Mouse (Mus musculus) testis, adult 2 months (tissue): Measurements from ENCODE around the gene Rab2b. TPM values are rescaled to one million over a fixed set of nuclear protein-coding genes. Genes with fewer than 3 reads are reported as not detected.

Source experiments
- H3K27ac ChIP-seq: fragments of 200-500 bp; 2 replicates; pipeline ENCODE4 v1.5.1; 2012; ENCODE audit warnings: low read depth, low read length; ENCODE audit not compliant: control insufficient read depth, insufficient read depth
- H3K27me3 ChIP-seq: fragments of 200-500 bp; 2 replicates; pipeline ENCODE4 v1.6.1; 2012; ENCODE audit warnings: mild to moderate bottlenecking, low read length, moderate library complexity; ENCODE audit not compliant: control insufficient read depth, insufficient read depth
- H3K36me3 ChIP-seq: fragments of 200-500 bp; 2 replicates; pipeline ENCODE4 v1.6.1; 2012; ENCODE audit warnings: mild to moderate bottlenecking, low read length; ENCODE audit not compliant: control insufficient read depth, insufficient read depth
- H3K4me1 ChIP-seq: fragments of 200-500 bp; 2 replicates; pipeline ENCODE4 v1.6.1; 2012; ENCODE audit warnings: low read length; ENCODE audit not compliant: control insufficient read depth, insufficient read depth
- H3K4me3 ChIP-seq: fragments of 200-500 bp; 2 replicates; pipeline ENCODE4 v1.5.1; 2012; ENCODE audit warnings: low read depth, mild to moderate bottlenecking, low read length, moderate library complexity, mixed read lengths; ENCODE audit not compliant: control insufficient read depth
- CTCF ChIP-seq: fragments of 200-500 bp; IDR thresholded peaks from 2 replicates; pipeline ENCODE4 v1.5.1; 2012; ENCODE audit warnings: low read depth, mild to moderate bottlenecking, inconsistent platforms, low read length, moderate library complexity; ENCODE audit not compliant: control insufficient read depth, insufficient read depth, insufficient replicate concordance
- POLR2A ChIP-seq: fragments of 200-500 bp; IDR thresholded peaks from 2 replicates; pipeline ENCODE4 v1.6.1; 2012; ENCODE audit warnings: low read depth, mild to moderate bottlenecking, inconsistent platforms, low read length, moderate library complexity; ENCODE audit not compliant: control insufficient read depth
- polyA plus RNA-seq: library from polyadenylated mRNA; depleted of rRNA; stranded (reverse); fragments of >200 nt; gene quantifications from 2 replicates; pipeline ENCODE4 v1.2.3, GENCODE M21; 2012; rRNA removed

Rab2b gene
- 16.5 and 20.0 TPM in 2 replicates for polyA plus RNA-seq

GRCm38 (mm10) chr14:52278932-52279746 is at the start of gene Rab2b, which contains the start of gene Tox4:
TSS of gene Rab2b (minus strand) at chr14:52279545.
TSS of gene Tox4 (plus strand) at chr14:52279146.
- H3K4me3 ChIP-seq, result peak within 1 kb of the TSS; percentile 96

GRCm38 (mm10) chr14:52327910-52328812 is 48.8 kb upstream of the Rab2b start, which contains the start of gene Sall2:
TSS of gene Sall2 (minus strand) at chr14:52328762.
- peak within 1 kb of the TSS; percentile 77 for H3K4me3 ChIP-seq
- peaks cover 8% of the 10 kb centered on the region for H3K4me1 ChIP-seq
- H3K36me3 ChIP-seq, result no peaks in the 10 kb centered on the region
- TF ChIP-seq CTCF (no peak), POLR2A (no peak)
- no peaks in the 10 kb centered on the region for H3K27me3 ChIP-seq
- H3K27ac ChIP-seq, result no peak within 1 kb of the TSS

More at GRCm38 (mm10) chr14:52278932-52279746, at the start of gene Rab2b, which contains the start of gene Tox4:
- TF ChIP-seq POLR2A (peak; percentile 95), CTCF (peak; percentile 99)
- Histone ChIP-seq H3K36me3 (no peaks in the 10 kb centered on the region; the same call in 1 of the 2 replicates), H3K27me3 (no peaks in the 10 kb centered on the region), H3K4me1 (peaks cover 6% of the 10 kb centered on the region), H3K27ac (peak within 1 kb of the TSS; percentile 95)

- Histone ChIP-seq H3K4me1 (peaks cover 8% of the 10 kb centered on the region), H3K36me3 (no peaks in the 10 kb centered on the region), H3K27me3 (no peaks in the 10 kb centered on the region), H3K4me3 (peak overlapping the region; percentile 77), H3K27ac (no peak overlapping the region)
- TF ChIP-seq POLR2A, result no peak
- TF ChIP-seq CTCF, result no peak
These were observed 48.1 kb upstream of the Rab2b start for GRCm38 (mm10) chr14:52327375-52327901.

- Histone ChIP-seq H3K27ac (no peak overlapping the region), H3K4me1 (peaks cover 8% of the 10 kb centered on the region), H3K4me3 (no peak overlapping the region), H3K36me3 (no peaks in the 10 kb centered on the region), H3K27me3 (no peaks in the 10 kb centered on the region)
- TF ChIP-seq POLR2A, result no peak
- no peak for TF ChIP-seq CTCF
These were observed 46.5 kb upstream of the Rab2b start for GRCm38 (mm10) chr14:52325890-52326289.

GRCm38 (mm10) chr14:52319361-52319760 is 40.0 kb upstream of the Rab2b start:
- no peak overlapping the region for H3K27ac ChIP-seq
- H3K27me3 ChIP-seq, result no peaks in the 10 kb centered on the region
- no peaks in the 10 kb centered on the region for H3K36me3 ChIP-seq
- no peak for TF ChIP-seq CTCF
- no peak for TF ChIP-seq POLR2A
- H3K4me3 ChIP-seq, result no peak overlapping the region
- H3K4me1 ChIP-seq, result peaks cover 15% of the 10 kb centered on the region

GRCm38 (mm10) chr14:52316441-52317225 is 37.3 kb upstream of the Rab2b start:
- Histone ChIP-seq H3K27ac (no peak overlapping the region), H3K4me1 (peaks cover 21% of the 10 kb centered on the region), H3K4me3 (peak overlapping the region; percentile 47; the same call in 1 of the 2 replicates), H3K27me3 (no peaks in the 10 kb centered on the region), H3K36me3 (no peaks in the 10 kb centered on the region)
- no peak for TF ChIP-seq CTCF
- TF ChIP-seq POLR2A, result no peak
